Mouse (Mus musculus): ENCODE measurements around the gene Crct1.

- TF ChIP-seq CTCF (IDR thresholded peaks at IDR 0.05; ENCODE audit: control insufficient read depth, insufficient read depth, insufficient read length) (no peak), MYOD1 (IDR thresholded peaks at IDR 0.05; ENCODE audit: control insufficient read depth, insufficient read length, low read depth) (no peak)
Measured at GRCm38 (mm10) chr3:93025486-93025885, 10.0 kb upstream of the Crct1 start.
